Mouse (Mus musculus) heart, adult 2 months (tissue): Measurements from ENCODE around the gene Arid1a.

Source experiments
- CTCF ChIP-seq: fragments of 200-600 bp; IDR thresholded peaks from 2 replicates; pipeline ENCODE4 v1.8.1; 2022; ENCODE audit warnings: antibody characterized with exemption, mild to moderate bottlenecking, moderate library complexity
- EP300 ChIP-seq: fragments of 200-500 bp; IDR thresholded peaks from 2 replicates; pipeline ENCODE4 v1.6.1; 2011; ENCODE audit warnings: low read depth, low read length, control low read depth; ENCODE audit not compliant: insufficient read depth
- POLR2A ChIP-seq: fragments of 200-500 bp; IDR thresholded peaks from 2 replicates; pipeline ENCODE4 v1.6.1; 2011; ENCODE audit warnings: mild to moderate bottlenecking, low read depth, low read length, control low read depth; ENCODE audit not compliant: insufficient read depth

DNA sequence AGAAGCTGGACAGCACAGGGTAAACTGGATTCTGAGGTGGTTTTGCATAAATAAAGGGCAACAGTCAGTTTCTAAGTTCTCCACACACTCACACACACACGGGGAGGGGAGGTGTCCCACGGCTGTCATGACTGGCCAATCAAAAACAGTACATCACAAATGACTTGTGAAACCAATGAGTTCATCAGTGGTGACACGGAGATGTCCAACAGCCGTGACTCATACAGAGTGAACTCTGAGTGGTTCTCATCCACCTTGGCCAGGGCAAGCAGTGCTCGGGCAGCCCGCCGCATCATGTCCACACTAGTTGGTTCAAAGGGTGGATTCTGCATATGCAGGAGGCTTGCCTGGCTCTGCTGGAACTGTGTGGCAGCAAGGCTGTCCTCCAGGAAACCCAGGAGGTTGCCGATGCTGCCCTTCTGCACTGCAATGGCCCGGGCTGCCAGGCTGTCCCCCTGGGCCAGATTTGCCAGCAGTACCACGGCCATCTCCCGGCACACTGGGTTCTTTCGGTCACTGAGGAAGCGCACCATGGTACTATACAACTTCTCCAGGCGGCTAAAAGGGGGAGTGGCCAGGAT is 76.3 kb downstream of the Arid1a start:
- TF ChIP-seq EP300 = no peak
- TF ChIP-seq CTCF = no peak
- TF ChIP-seq POLR2A = no peak
